Mouse (Mus musculus) G1E (cell line): ENCODE measurements around the gene Tnni1.

Source experiments
- CTCF ChIP-seq: IDR thresholded peaks from 2 replicates; pipeline ENCODE4 v1.5.1; 2012; ENCODE audit warnings: low read depth, low read length, inconsistent platforms, mixed read lengths
- GATA1 ChIP-seq: IDR thresholded peaks from 2 replicates; pipeline ENCODE4 v1.6.1; 2012; ENCODE audit warnings: borderline replicate concordance, low read length, inconsistent platforms, mixed read lengths
- GATA2 ChIP-seq: IDR thresholded peaks from 2 replicates; pipeline ENCODE4 v1.6.1; 2012; ENCODE audit warnings: low read depth, low read length, inconsistent platforms, borderline replicate concordance
- TAL1 ChIP-seq: conservative IDR thresholded peaks from 2 replicates; pipeline ENCODE4 v1.6.1; 2012; ENCODE audit warnings: low read depth, low read length, inconsistent platforms, mixed read lengths

DNA sequence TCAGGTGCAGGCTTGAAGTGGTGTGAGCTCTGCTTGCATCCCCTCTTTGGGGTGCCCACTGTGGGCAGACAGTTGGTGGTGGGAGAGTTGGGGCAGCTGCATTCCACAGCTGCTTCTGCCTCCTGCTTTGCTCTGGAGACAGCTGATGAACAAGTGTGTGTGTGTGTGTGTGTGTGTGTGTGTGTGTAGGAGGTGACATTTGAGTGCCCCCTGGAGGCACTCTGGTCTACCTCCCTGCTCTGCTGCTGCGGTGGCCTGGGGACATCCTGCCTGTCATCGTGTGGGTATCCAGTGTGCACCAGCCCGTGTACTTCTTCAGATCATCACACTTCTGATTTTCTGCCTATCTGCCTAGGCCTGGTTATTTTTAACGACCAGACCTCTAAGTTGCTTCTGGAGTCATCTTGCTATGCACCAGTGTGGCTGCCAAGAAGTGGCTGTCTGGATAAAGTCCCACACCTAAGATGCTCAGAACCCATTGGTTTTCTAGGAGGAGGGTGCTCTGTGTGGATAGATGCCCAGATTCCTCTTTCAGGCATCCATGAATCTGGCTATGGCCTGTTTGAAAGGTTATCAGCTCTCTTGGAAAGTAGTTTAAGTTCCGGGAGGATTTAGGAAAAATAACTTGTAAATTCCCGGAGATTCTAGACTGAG lies 55.1 kb downstream of the Tnni1 start:
- TF ChIP-seq GATA2: no peak
- TF ChIP-seq CTCF: no peak
- TF ChIP-seq GATA1: no peak
- TF ChIP-seq TAL1: no peak
